Mouse (Mus musculus) limb, embryonic 11.5 days (tissue): ENCODE measurements around the gene H2-M10.2. TPM values are rescaled to one million over a fixed set of nuclear protein-coding genes. Genes with fewer than 3 reads are reported as not detected.
A peak's percentile ranks its signal among the peaks of the same experiment; 100 is the strongest.

ENCODE experiments used
- ATAC-seq: fragments of 200-750 bp; cut with Nextera tagmentation; 2 replicates; pipeline ENCODE4 v1.8.0; 2017; ENCODE audit warnings: low read depth; ENCODE audit not compliant: insufficient number of reproducible peaks, low FRiP score, low TSS enrichment
- DNase-seq: peaks from one replicate; pipeline ENCODE4 v3.0.0-alpha.2; 2015; ENCODE audit warnings: low spot score
- H3K27ac ChIP-seq: fragments of 300-500 bp; sonication (generic); replicated peaks from 2 replicates; pipeline ENCODE4 v1.5.1; 2014; ENCODE audit warnings: low read depth, mild to moderate bottlenecking, low read length
- H3K27me3 ChIP-seq: fragments of 300-500 bp; sonication (generic); 2 replicates; pipeline ENCODE4 v1.6.1; 2014; ENCODE audit warnings: mild to moderate bottlenecking, low read length, mixed read lengths; ENCODE audit not compliant: control insufficient read depth, insufficient read depth
- H3K36me3 ChIP-seq: fragments of 300-500 bp; sonication (generic); 2 replicates; pipeline ENCODE4 v1.6.1; 2014; ENCODE audit warnings: mild to moderate bottlenecking, low read length, moderate library complexity, mixed read lengths; ENCODE audit not compliant: control insufficient read depth, insufficient read depth
- H3K4me1 ChIP-seq: fragments of 300-500 bp; sonication (generic); 2 replicates; pipeline ENCODE4 v1.6.1; 2014; ENCODE audit warnings: low read length, mixed read lengths; ENCODE audit not compliant: control insufficient read depth, insufficient read depth
- H3K4me2 ChIP-seq: fragments of 300-500 bp; sonication (generic); 2 replicates; pipeline ENCODE4 v1.6.1; 2014; ENCODE audit warnings: low read depth, mild to moderate bottlenecking, moderate library complexity; ENCODE audit not compliant: severe bottlenecking
- H3K4me3 ChIP-seq: fragments of 300-500 bp; sonication (generic); 2 replicates; pipeline ENCODE4 v1.5.1; 2014; ENCODE audit warnings: low read depth, low read length
- H3K9ac ChIP-seq: fragments of 300-500 bp; sonication (generic); 2 replicates; pipeline ENCODE4 v1.6.1; 2014; ENCODE audit warnings: mild to moderate bottlenecking, low read length
- H3K9me3 ChIP-seq: fragments of 300-500 bp; sonication (generic); 2 replicates; pipeline ENCODE4 v1.6.1; 2016; ENCODE audit warnings: low read length; ENCODE audit not compliant: control insufficient read depth
- WGBS: fragments of 180-500 bp; shearing (Covaris S2); extraction: QIAGEN DNeasy Blood & Tissue Kit; methylation state at CpG from one replicate; pipeline ENCODE4 v1.1.7; 2014; 5-methylcytosine and 5-hydroxymethylcytosine counted together
- polyA plus RNA-seq: library from polyadenylated mRNA; unstranded; fragments of >200 nt; fragmentation: Nextera tagmentation; extraction: Ambion mirVana; gene quantifications from 2 replicates; pipeline ENCODE4 v1.2.1, GENCODE M21; 2014

Gene H2-M10.2
- polyA plus RNA-seq, 1 experiment from 2014 or later: 0.13 TPM

GRCm38 (mm10) chr17:36274776-36275175 is 11.5 kb downstream of the H2-M10.2 start:
- Histone ChIP-seq H3K36me3 (peaks cover 6% of the 10 kb centered on the region), H3K4me1 (peaks cover 8% of the 10 kb centered on the region; the same call in 1 of the 2 replicates), H3K4me2 (no peak overlapping the region), H3K4me3 (no peak overlapping the region), H3K9me3 (no peaks in the 10 kb centered on the region), H3K9ac (no peak overlapping the region), H3K27me3 (no peaks in the 10 kb centered on the region), H3K27ac (no peak overlapping the region)
- 92% methylated on average over 4 of the region's 4 CpGs for WGBS
- ATAC-seq: no peak
- DNase-seq: no peak

DNA sequence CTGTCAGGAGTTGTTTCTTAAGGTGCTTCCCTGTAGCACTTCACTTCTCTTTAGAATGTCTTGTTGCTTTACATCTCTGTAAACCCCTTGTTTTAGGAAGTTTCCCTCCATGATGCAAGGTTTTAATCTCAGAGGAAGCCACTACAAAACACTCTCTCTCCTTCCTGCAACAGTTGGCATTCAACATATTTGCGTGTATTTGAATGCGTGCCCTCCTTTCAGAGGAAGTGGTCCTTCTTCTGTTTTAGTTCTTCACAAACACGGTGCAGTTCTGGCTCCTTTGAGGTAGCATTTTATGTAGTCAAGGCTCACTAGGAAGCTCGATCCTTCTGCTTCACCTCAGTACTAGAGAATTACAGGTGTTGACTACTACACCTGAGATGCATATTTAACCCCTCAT is 12.5 kb downstream of the H2-M10.2 start:
- Histone ChIP-seq H3K27me3 (no peaks in the 10 kb centered on the region), H3K4me3 (no peak overlapping the region), H3K27ac (no peak overlapping the region), H3K9ac (no peak overlapping the region), H3K36me3 (peaks cover 4% of the 10 kb centered on the region), H3K9me3 (no peaks in the 10 kb centered on the region), H3K4me1 (peaks cover 8% of the 10 kb centered on the region; the same call in 1 of the 2 replicates), H3K4me2 (no peak overlapping the region)
- no peak for ATAC-seq
- WGBS: 95% methylated on average over 4 of the region's 4 CpGs
- no peak for DNase-seq

GRCm38 (mm10) chr17:36272643-36273366 is 13.5 kb downstream of the H2-M10.2 start:
- Histone ChIP-seq H3K27ac (no peak overlapping the region), H3K4me2 (peak overlapping the region; percentile 88), H3K27me3 (no peaks in the 10 kb centered on the region), H3K9ac (no peak overlapping the region), H3K4me3 (0 out of 2 replicates have a peak overlapping the region, but pooled peaks have one; percentile 89), H3K9me3 (no peaks in the 10 kb centered on the region), H3K36me3 (peaks cover 3% of the 10 kb centered on the region; the same call in 1 of the 2 replicates), H3K4me1 (peaks cover 8% of the 10 kb centered on the region; the same call in 1 of the 2 replicates)
- WGBS: 80% methylated on average over 9 of the region's 9 CpGs
- ATAC-seq (no peak), DNase-seq (no peak)

- Histone ChIP-seq H3K27me3 (no peaks in the 10 kb centered on the region), H3K36me3 (peaks cover 7% of the 10 kb centered on the region; the same call in 1 of the 2 replicates), H3K27ac (peak within 1 kb of the TSS; percentile 82), H3K4me1 (peaks cover 8% of the 10 kb centered on the region; the same call in 1 of the 2 replicates), H3K9me3 (no peaks in the 10 kb centered on the region), H3K4me3 (peak within 1 kb of the TSS; percentile 89), H3K9ac (peak within 1 kb of the TSS; percentile 93), H3K4me2 (peak within 1 kb of the TSS; percentile 88)
- ATAC-seq: peak; percentile 76; the same call in 1 of the 2 replicates
- 1% methylated on average over 43 of the region's 43 CpGs for WGBS
- DNase-seq: peak; percentile 84
These were observed 14.6 kb downstream of the H2-M10.2 start, which contains the start of gene Trim39 for GRCm38 (mm10) chr17:36271586-36272256. Gene Trim39, minus strand, starts transcription at chr17:36272247.

DNA sequence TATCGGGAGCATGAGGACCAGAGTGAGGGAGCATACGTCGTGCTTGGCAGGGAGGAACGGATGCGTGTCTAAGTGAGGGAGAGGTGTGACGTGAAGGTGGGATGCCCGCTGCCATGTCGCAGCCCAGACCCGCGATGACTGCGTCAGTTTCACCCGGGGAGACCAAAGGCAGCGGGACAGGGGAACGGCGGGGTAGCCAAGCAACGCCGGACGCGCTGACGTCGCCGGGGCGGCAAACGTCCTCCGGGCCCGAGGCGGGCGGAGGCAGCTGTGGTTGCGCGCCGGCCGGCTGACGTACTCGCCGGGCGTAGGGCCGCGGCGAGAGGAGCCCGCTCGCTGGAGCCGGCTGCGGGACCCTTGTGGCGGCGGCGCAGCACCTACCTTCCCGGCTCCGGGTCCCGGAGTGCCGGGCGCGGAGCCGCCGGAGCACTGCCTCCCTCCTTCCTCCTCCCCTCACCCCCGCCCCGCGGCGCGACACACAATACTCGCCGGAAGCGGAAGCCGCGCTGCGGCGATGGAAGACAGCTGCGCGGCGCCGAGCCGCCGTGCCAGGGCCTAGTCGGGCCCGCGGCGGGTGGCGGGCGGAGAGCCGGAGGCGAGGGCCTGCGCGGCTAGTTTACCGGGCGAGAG is 15.2 kb downstream of the H2-M10.2 start:
- peak overlapping the region; percentile 82 for H3K27ac ChIP-seq
- ATAC-seq: peak; percentile 87
- no peaks in the 10 kb centered on the region for H3K27me3 ChIP-seq
- H3K4me1 ChIP-seq: peaks cover 8% of the 10 kb centered on the region; the same call in 1 of the 2 replicates
- under 1% methylated on average over 68 of the region's 84 CpGs for WGBS
- H3K9ac ChIP-seq: peak overlapping the region; percentile 93
- no peaks in the 10 kb centered on the region for H3K9me3 ChIP-seq
- peak overlapping the region; percentile 89 for H3K4me3 ChIP-seq
- H3K36me3 ChIP-seq: peaks cover 4% of the 10 kb centered on the region; the same call in 1 of the 2 replicates
- peak overlapping the region; percentile 88 for H3K4me2 ChIP-seq
- peak; percentile 91 for DNase-seq

DNA sequence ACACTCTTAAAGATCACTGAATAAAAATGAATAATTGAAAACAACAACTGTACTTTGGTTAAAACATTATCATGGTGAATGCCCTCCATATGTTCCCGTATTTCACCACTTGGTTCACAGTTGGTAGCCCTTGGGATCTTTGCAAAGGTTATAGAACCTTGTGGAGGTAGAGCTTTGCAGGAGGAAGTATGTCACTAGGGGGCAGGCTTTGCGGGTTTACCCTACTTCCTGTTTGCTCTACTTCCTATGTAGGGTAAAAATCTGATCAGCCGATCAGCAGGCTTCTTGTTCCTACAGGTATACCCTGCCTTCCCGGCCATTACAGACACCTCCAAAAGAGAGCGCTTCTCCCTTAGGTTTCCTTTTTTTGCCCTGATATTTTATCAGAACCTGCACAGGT is 20.5 kb downstream of the H2-M10.2 start:
- H3K36me3 ChIP-seq: peaks cover 16% of the 10 kb centered on the region; the same call in 1 of the 2 replicates
- H3K4me2 ChIP-seq: no peak overlapping the region
- H3K4me3 ChIP-seq: no peak overlapping the region
- ATAC-seq: no peak
- H3K4me1 ChIP-seq: no peaks in the 10 kb centered on the region
- no peak overlapping the region for H3K27ac ChIP-seq
- no peak for DNase-seq
- H3K9ac ChIP-seq: no peak overlapping the region
- H3K9me3 ChIP-seq: no peaks in the 10 kb centered on the region
- no peaks in the 10 kb centered on the region for H3K27me3 ChIP-seq
- WGBS: 77% methylated on average over 5 of the region's 5 CpGs

- Histone ChIP-seq H3K9me3 (no peaks in the 10 kb centered on the region), H3K4me2 (no peak overlapping the region), H3K36me3 (peaks cover 22% of the 10 kb centered on the region; the same call in 1 of the 2 replicates), H3K27ac (no peak overlapping the region), H3K4me3 (no peak overlapping the region), H3K9ac (no peak overlapping the region), H3K27me3 (no peaks in the 10 kb centered on the region), H3K4me1 (no peaks in the 10 kb centered on the region)
- 91% methylated on average over 3 of the region's 3 CpGs for WGBS
- DNase-seq (no peak), ATAC-seq (no peak)
These were observed 21.9 kb downstream of the H2-M10.2 start for GRCm38 (mm10) chr17:36264273-36264925.
